Mouse (Mus musculus) olfactory bulb, adult 2 months (tissue): ENCODE data around the gene Fam122b.

Experiments used
- CTCF ChIP-seq: fragments of 200-500 bp; IDR thresholded peaks from 2 replicates; pipeline ENCODE4 v1.5.1; 2012; ENCODE audit warnings: low read depth, mild to moderate bottlenecking, low read length, moderate library complexity; ENCODE audit not compliant: insufficient read depth
- POLR2A ChIP-seq: fragments of 200-500 bp; IDR thresholded peaks from 2 replicates; pipeline ENCODE4 v1.6.1; 2012; ENCODE audit warnings: mild to moderate bottlenecking, low read depth, low read length, moderate library complexity; ENCODE audit not compliant: insufficient read depth

DNA sequence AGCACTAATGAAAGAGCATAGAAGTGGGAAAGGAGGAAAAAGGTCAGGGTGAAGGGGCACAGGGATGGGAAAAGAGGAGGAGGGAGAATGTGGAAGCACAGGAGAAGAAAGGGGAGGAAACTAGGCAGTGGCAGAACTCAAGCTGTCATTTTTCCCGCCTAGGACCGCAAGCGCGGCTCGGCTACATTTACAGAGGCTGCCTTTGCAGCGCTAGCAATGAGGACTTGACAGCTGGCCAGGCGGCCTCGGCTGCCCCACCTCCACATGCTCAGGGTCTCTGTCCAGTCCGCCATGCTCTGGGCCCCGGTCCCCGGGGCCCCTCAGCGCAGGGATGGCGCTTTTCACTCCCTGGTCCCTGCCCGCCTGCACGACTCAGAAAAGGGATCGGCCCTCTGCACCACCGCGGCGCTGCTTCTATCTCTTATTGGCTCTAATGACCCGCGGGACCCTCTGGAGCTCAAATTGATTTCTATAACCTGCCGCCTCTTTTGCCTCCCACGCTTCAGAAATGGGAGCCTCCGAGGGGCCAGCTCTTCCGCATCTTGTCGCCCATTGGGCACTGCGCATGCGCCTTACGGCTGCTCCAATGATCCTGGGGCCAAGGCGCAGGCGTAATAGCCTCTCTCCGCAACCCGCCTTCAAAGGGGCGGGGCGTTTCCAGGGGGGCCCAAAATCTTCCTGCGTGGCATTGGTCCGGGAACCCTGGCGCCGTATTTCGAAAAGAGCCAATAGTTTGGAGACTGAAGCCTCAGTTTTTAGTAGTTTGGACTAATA, at the start of gene Fam122b:
- TF ChIP-seq CTCF (no peak), POLR2A (no peak)
